Mouse (Mus musculus): ENCODE results near the gene Ogg1. TPM values are rescaled to one million over a fixed set of nuclear protein-coding genes. Genes with fewer than 3 reads are reported as not detected.
"Not testable (repeated sequence)": the region's sequence is repeated elsewhere in the genome, so short reads cannot be mapped to it uniquely, and the experiment has no call there.

The Ogg1 gene
- total RNA-seq, 2 experiments from 2014 or later, result 4.1 to 5.1 TPM

DNA sequence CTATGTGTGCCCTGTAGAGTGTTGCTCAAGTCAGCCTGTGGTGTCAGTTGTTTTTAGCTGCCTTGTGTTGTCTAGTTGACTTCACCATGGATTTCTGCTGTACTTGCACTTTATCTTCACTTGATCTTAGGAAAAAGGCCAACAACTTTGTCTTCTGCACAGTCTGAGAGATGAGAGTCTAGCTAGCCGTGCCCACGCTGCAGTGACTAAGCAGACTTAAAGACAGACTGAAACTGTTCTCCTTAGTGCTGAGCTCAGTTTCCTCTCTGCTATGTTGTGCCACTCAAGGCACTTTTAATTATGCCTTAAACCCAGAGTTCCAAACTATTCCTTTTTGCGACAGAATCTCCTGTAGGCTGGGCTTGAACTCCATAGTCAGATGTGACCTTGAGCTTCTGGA lies 10.8 kb upstream of the Ogg1 start:
- intact Hi-C loops (cut with DNase I), result no loop called here
- DNase-seq, result no peak

- intact Hi-C loops (cut with DNase I), result no loop called here
Measured at GRCm38 (mm10) chr6:113329396-113329795, 2.6 kb downstream of the Ogg1 start.

DNA sequence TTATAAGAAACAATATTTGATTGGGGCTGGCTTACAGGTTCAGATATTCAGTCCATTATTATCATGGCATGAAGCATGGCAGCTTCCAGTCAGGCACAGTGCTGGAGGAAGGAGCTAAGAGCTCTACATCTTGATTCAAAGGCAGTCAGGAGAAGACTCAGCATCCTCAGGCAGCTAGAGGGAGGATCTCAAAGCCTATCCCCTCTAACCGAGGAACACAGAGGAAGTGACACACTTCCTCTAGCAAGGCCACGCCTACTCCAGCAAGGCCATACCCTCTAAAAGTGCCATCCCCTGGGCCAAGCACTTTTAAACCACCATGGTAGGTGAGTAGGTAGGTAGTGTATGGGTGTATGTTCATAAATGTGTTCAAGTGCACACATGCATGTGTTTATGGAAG lies 3.8 kb downstream of the Ogg1 start:
- DNase-seq, result no peak
- intact Hi-C loops (cut with DNase I), result no loop called here

More at GRCm38 (mm10) chr6:113329396-113329795, 2.6 kb downstream of the Ogg1 start:
- no peak for DNase-seq

DNA sequence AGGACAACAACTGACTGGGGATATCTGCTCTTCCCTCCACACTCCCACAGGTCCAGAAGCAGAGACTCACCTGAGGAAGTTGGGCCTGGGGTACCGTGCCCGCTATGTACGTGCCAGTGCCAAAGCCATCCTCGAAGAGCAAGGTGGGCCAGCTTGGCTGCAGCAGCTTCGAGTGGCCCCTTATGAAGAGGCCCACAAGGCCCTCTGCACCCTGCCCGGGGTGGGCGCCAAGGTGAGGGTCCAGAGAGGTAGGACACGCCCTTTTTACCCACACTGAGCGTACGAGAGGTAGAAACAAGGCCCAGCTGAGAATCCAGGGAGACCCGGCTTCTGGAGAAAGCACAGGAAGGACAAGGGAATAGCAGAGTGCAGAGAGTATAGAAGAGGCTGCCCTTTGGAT lies 4.9 kb downstream of the Ogg1 start:
- no peak for DNase-seq
- intact Hi-C loops (cut with DNase I), result no loop called here

GRCm38 (mm10) chr6:113332734-113333133 lies 6.0 kb downstream of the Ogg1 start:
- intact Hi-C loops (cut with DNase I); DNase-seq: not testable (repeated sequence)

DNA sequence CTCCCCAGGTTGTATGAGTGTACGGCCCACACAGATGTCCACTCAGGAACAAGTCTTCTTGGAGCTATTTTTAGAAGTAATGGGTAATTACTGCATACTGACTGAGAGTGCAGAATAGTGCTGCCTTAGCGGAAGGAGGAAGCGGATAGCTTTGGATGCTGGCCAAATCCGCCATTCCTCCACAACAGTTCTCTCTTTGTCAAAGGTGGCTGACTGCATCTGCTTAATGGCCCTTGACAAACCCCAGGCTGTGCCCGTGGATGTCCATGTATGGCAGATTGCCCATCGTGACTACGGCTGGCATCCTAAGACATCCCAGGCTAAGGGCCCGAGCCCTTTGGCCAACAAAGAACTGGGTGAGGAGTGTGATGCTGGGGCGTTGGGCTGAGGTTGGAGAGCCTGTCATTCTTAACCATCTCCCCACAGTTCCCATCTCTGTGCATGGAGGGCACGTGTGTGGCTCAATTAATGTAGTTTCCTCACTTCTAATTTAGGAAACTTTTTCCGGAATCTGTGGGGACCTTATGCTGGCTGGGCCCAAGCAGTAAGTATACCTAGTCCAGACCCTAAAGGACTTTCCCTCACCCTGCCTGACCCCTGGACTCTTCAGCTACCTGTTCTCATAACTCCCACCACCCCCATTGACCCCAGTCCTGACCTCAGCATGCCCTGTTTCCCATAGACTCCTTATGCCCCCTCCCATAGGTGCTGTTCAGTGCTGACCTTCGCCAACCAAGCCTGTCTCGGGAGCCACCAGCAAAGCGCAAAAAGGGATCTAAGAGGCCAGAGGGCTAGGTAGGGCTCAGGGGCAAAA lies 6.6 kb downstream of the Ogg1 start:
- DNase-seq, result no peak
- intact Hi-C loops (cut with DNase I), result no loop called here

DNA sequence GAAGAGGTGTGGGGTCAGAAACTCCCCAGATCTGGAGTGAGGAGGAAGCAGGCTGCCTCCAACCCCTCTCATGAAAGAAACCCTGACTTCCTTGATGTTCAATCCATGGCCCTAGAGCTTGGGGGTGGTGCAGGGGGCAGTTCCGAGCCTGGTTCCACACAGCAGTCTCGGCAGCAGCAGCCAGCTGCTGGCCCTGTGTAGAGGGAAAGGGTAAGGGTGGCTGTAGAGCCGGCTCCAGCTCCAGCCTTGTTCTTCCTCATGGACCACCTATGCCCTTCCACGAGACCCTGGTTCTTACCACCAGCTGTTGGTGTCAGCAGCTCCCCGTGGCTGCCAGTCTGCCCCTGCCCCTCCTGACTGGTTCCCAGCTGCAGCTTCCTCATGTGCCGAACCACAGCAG lies 7.4 kb downstream of the Ogg1 start:
- no peak for DNase-seq
- intact Hi-C loops (cut with DNase I), result no loop called here

DNA sequence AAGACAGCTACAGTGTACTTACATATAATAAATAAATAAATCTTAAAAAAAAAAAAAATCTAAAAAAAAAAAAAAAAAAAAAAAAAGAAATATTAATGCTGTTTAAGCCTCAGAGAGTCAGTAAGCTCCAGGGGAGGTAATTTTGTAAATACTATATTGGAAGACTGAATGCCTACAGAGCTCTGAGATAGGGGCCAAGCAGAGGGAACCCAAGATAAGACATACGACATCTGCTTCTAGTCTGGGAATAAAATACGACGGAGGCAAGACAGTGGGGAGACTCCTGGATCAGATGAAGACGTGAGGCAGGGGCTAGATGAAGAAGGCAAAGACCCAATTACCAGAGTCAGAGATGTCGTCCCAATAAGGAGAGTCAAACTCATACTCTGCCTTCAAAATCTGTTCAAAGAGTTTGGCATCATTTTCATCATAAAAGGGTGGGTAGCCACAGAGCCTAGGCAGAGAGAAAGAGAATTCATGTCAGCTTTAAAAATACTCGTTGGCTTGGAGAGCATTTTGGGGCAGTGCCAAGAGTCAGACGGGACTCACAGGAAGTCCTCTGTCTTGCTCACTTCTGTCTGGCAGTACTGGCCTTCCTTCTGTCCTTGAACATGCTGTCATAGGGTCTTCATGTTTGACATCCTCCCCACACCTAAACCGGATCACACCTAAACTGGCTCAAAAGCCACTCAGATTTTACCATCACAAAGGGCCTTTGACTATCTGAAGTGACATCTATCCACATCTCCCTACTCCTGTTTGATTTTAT lies 10.3 kb downstream of the Ogg1 start:
- intact Hi-C loops (cut with DNase I), result no loop called here
- DNase-seq, result no peak

- DNase-seq, result no peak
- intact Hi-C loops (cut with DNase I), result no loop called here
Measured at GRCm38 (mm10) chr6:113341574-113341973, 14.8 kb downstream of the Ogg1 start.

DNA sequence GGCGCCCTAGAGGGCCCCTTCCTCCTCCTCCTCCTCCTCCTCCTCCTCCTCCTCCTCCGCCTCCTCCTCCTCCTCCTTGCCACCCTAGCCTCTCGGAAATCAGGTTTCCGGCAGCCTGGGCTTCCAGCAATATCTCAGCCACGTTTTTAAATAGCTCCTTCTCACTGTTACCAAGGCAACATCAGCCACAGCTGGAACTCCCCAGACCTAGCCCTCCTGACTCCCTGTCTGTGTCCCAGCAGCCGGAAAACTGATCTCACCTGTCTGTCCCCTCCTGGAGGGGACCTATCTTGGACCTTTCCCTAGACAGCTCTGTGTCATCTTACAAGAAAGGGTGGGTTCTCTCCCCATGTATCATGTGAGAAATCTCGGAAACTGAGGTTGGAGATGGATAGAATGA lies 15.5 kb downstream of the Ogg1 start:
- no peak for DNase-seq
- intact Hi-C loops (cut with DNase I), result no loop called here

DNA sequence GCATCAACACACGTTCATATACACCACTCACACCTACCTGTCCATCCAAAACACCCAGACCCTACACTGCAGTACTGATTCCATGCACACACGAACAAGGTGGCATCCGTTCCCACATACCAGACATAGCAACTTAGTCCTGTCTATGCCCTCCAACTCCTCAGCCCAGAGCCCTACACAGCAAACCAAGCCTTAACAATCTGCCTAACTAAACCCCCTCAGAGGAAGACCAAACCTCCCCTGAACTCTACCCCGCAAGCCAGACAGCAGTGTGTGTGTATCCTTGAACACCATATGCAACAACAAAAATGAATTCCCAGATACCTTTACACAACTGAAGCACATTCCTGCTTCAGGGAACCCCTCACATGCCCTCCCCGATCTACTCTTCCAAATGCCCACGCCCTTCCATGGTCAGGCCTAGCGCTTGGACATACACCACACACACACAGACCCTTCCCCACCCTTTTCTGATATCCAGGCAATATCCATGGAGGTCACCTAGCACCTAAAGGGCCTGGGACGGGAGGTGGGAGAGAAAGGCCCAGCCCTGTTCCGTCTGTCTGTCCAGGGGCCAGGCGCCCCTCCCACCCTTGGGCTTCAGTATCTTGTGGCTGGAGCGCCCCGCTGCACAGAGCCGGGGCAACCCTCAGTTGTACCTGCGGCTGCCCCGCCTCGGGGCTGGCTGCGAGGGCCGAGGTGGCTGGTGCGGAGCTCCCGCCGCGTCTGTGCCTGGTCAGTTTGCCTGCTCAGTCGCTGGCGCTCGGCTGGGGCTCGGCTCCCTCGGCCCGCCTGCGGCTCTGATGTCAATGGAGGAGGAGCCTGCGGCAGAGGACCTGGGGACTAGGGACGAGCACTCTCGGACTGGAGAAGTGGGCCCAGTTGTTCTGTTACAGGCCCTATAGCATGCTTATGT lies 16.7 kb downstream of the Ogg1 start, which contains the start of gene Camk1:
Camk1 (minus strand) TSS at position 808 of the 916 bp plus-strand sequence.
- intact Hi-C loops (cut with DNase I), result no loop called here
- DNase-seq, result peak; percentile 82 to 84

GRCm38 (mm10) chr6:113344321-113344720 lies 17.5 kb downstream of the Ogg1 start:
- intact Hi-C loops (cut with DNase I), result no loop called here
- peak; percentile 75 to 83 for DNase-seq

DNA sequence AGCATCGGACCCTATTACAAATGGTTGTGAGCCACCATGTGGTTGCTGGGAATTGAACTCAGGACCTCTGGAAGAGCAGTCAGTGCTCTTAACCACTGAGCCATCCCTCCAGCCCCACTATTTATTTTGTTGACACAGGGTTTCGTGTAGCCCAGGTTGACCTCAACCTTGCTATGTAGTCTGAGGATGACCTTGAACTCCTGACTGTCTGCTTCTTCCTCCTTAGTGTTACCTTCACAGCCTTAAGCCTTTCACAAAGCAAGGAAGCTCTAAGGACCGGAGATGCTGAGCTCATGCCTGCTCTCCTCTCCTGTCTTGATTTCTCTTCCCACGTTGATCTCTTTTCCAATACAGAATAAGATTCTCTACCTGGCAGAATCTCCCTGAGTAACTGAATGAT lies 20.1 kb downstream of the Ogg1 start:
- DNase-seq, result no peak
- intact Hi-C loops (cut with DNase I), result no loop called here

GRCm38 (mm10) chr6:113350538-113350937 lies 23.8 kb downstream of the Ogg1 start:
- intact Hi-C loops (cut with DNase I), result no loop called here

GRCm38 (mm10) chr6:113351161-113351560 lies 24.4 kb downstream of the Ogg1 start:
- intact Hi-C loops (cut with DNase I), result no loop called here
- no peak for DNase-seq

More at GRCm38 (mm10) chr6:113350538-113350937, 23.8 kb downstream of the Ogg1 start:
- no peak for DNase-seq

- no peak for DNase-seq
- intact Hi-C loops (cut with DNase I), result no loop called here
Measured at GRCm38 (mm10) chr6:113351653-113352052, 24.9 kb downstream of the Ogg1 start.

GRCm38 (mm10) chr6:113352820-113353219 lies 26.0 kb downstream of the Ogg1 start:
- intact Hi-C loops (cut with DNase I), result no loop called here
- no peak for DNase-seq

GRCm38 (mm10) chr6:113353696-113354095 lies 26.9 kb downstream of the Ogg1 start:
- no peak for DNase-seq
- intact Hi-C loops (cut with DNase I), result no loop called here

DNA sequence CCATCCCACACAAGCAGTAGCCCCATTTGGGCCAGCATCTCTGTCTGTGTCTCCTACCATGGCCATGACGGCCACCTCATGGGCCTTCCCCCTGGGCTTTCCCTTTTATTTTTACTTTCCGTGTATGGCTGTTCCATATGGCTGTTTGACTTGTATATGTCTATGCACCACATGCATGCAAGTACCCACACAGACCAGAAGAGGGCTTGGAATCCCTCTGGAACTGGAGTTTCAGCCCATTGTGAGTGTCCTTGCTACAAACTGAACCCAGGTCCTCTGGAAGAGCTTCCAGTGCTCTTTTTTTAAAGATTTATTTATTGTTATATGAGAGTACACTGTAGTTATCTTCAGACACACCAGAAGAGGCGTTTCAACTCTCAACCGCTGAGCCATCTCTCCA lies 34.7 kb downstream of the Ogg1 start:
- intact Hi-C loops (cut with DNase I), result no loop called here
- no peak for DNase-seq

- intact Hi-C loops (cut with DNase I), result no loop called here
- DNase-seq, result no peak
Measured at GRCm38 (mm10) chr6:113362241-113362640, 35.5 kb downstream of the Ogg1 start.
